Mouse (Mus musculus) skeletal muscle tissue, adult 2 months (tissue): ENCODE data around the gene Ndufa7.
A peak's percentile ranks its signal among the peaks of the same experiment; 100 is the strongest.

ENCODE experiments used
- DNase-seq: peaks from one replicate; pipeline ENCODE4 v3.0.0-alpha.2; 2012; ENCODE audit warnings: low read depth, low spot score

The Ndufa7 gene

GRCm38 (mm10) chr17:33824084-33824996 lies at the start of gene Ndufa7, which contains the start of gene Rps28:
Gene Ndufa7 (plus strand): TSS chr17:33824572.
Gene Rps28 (minus strand): TSS chr17:33824562.
- peak; percentile 98 for DNase-seq

GRCm38 (mm10) chr17:33774573-33775155 lies 49.7 kb upstream of the Ndufa7 start:
- no peak for DNase-seq

GRCm38 (mm10) chr17:33775287-33775686 lies 49.1 kb upstream of the Ndufa7 start:
- no peak for DNase-seq

- peak; percentile 94 for DNase-seq
Measured at GRCm38 (mm10) chr17:33779271-33779966, 45.0 kb upstream of the Ndufa7 start.

GRCm38 (mm10) chr17:33779967-33780295 lies 44.4 kb upstream of the Ndufa7 start:
- DNase-seq, result no peak

GRCm38 (mm10) chr17:33780431-33780830 lies 43.9 kb upstream of the Ndufa7 start:
- no peak for DNase-seq

GRCm38 (mm10) chr17:33781124-33781977 lies 43.0 kb upstream of the Ndufa7 start, which contains the start of gene Angptl4:
Gene Angptl4 (minus strand): TSS chr17:33781830.
- peak; percentile 80 for DNase-seq

- DNase-seq, result no peak
Measured at GRCm38 (mm10) chr17:33782067-33782466, 42.3 kb upstream of the Ndufa7 start.

- DNase-seq, result peak; percentile 84
Measured at GRCm38 (mm10) chr17:33783408-33783807, 41.0 kb upstream of the Ndufa7 start.

- no peak for DNase-seq
Measured at GRCm38 (mm10) chr17:33784939-33785338, 39.4 kb upstream of the Ndufa7 start.

- no peak for DNase-seq
Measured at GRCm38 (mm10) chr17:33786375-33786774, 38.0 kb upstream of the Ndufa7 start.

- no peak for DNase-seq
Measured at GRCm38 (mm10) chr17:33788732-33789131, 35.6 kb upstream of the Ndufa7 start.

GRCm38 (mm10) chr17:33798306-33798705 lies 26.1 kb upstream of the Ndufa7 start:
- DNase-seq, result no peak

GRCm38 (mm10) chr17:33799277-33799676 lies 25.1 kb upstream of the Ndufa7 start:
- DNase-seq, result no peak

- DNase-seq, result no peak
Measured at GRCm38 (mm10) chr17:33802221-33802620, 22.2 kb upstream of the Ndufa7 start.

GRCm38 (mm10) chr17:33804205-33804604 lies 20.2 kb upstream of the Ndufa7 start:
- no peak for DNase-seq

GRCm38 (mm10) chr17:33804745-33805144 lies 19.6 kb upstream of the Ndufa7 start:
- no peak for DNase-seq

GRCm38 (mm10) chr17:33807181-33807888 lies 17.0 kb upstream of the Ndufa7 start:
- no peak for DNase-seq

- DNase-seq, result no peak
Measured at GRCm38 (mm10) chr17:33808192-33808591, 16.2 kb upstream of the Ndufa7 start.

GRCm38 (mm10) chr17:33810334-33811141 lies 13.8 kb upstream of the Ndufa7 start, which contains the start of gene Kank3:
Gene Kank3 (plus strand): TSS chr17:33810519.
- DNase-seq, result peak; percentile 90
